Mouse (Mus musculus) small intestine, adult 2 months (tissue): ENCODE results near the gene Mcl1.
A peak's percentile ranks its signal among the peaks of the same experiment; 100 is the strongest.

ENCODE experiments used
- CTCF ChIP-seq: fragments of 200-500 bp; IDR thresholded peaks from 2 replicates; pipeline ENCODE4 v1.5.1; 2012; ENCODE audit warnings: low read depth, mild to moderate bottlenecking, control low read depth, inconsistent platforms, low read length, moderate library complexity, mixed read lengths; ENCODE audit not compliant: insufficient replicate concordance, insufficient read length; ENCODE audit errors: extremely low read depth
- POLR2A ChIP-seq: fragments of 200-500 bp; IDR thresholded peaks from 2 replicates; pipeline ENCODE4 v1.6.1; 2012; ENCODE audit warnings: low read depth, mild to moderate bottlenecking, control low read depth, inconsistent platforms, low read length, moderate library complexity

DNA sequence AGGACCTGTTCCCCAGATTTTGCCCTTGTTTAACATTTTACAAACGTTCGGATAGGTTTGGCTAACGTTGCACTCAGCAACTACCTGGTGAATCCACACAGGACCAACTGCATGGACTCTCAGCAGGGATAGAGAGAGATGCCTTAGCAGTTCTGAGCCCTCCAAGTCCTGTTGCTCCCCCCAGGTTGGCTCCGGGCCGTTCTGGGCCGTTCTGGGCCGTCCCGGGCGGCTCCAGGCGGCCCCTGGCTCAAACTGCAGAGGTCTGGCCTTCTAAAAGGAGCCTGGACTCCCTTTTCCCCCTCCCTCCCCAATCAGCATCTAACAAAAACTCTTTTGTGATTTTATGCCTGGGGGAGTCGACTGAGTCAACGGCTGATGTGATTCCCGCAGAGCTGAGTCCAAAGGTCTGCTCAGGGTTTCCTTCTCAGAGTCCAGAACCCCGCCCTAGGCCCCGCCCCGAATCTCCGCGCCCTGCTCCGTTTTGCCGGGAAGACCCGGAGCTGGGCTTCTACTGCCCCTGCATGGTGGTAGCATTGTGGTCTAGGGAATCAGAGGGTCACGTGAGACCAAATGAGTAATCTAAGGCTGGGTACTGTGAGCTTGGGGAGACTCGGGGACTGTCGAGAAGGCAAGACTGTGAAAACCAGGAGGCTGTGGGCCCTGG lies 43.4 kb downstream of the Mcl1 start:
- TF ChIP-seq CTCF (no peak), POLR2A (peak; percentile 50; the same call in 1 of the 2 replicates)
